Mouse (Mus musculus) testis, adult 2 months (tissue): Measurements from ENCODE around the gene Rhot2.

Source experiments
- CTCF ChIP-seq: fragments of 200-500 bp; IDR thresholded peaks from 2 replicates; pipeline ENCODE4 v1.5.1; 2012; ENCODE audit warnings: low read depth, mild to moderate bottlenecking, inconsistent platforms, low read length, moderate library complexity; ENCODE audit not compliant: control insufficient read depth, insufficient read depth, insufficient replicate concordance
- POLR2A ChIP-seq: fragments of 200-500 bp; IDR thresholded peaks from 2 replicates; pipeline ENCODE4 v1.6.1; 2012; ENCODE audit warnings: low read depth, mild to moderate bottlenecking, inconsistent platforms, low read length, moderate library complexity; ENCODE audit not compliant: control insufficient read depth

DNA sequence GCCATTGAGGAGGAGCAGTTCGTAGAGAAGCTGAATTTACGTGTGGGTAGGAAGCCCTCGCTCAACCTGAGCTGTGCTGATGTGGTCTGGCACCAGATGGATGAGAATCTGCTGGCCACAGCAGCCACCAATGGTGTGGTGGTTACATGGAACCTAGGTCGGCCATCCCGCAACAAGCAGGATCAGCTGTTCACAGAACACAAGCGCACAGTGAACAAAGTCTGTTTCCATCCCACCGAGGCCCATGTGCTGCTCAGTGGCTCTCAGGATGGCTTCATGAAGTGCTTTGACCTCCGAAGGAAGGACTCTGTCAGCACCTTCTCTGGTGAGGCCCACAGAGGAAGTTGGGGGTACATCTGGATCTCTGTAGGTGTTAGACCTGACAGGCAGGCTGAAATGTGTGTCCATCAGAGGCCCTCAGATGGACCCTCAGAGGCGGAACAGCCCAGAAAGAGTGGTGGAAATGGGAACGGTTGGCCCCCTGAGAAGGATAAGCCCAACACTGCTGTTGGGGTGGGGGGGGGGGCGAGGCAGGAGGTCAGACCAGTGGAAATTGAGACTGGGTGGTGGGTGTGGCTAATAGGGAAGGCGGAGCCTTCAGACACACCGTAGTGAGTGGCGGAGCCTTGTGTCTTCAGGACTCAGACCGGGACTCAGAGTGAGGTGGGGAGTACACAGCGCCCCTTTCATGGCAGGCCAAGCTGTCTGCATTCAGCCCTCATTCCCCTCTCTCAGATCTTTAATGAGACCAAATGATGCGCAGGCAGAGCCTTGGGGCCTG lies 20.1 kb downstream of the Rhot2 start:
- TF ChIP-seq POLR2A = no peak
- TF ChIP-seq CTCF = no peak
